Comparison of ENCODE assay signal across 23 mouse cellular contexts in genomic region chr3:7712466-7712865, GRCm38 (mm10).
"Had no signal": no experiment of that assay in that cellular context is flagged by ENCODE, and none has a peak within 500 bp of the region (broad histone marks: within the 10 kb centered on the region; RNA-seq: fewer than 3 reads in every experiment).

No protein-coding gene starts in this region.

- DNase-seq: cerebellum, adult 9-10 months; cerebellum, adult 9-11 months; cerebellum, postnatal 10 days; cerebellum, postnatal 14 days; cerebellum, postnatal 25 days; cerebellum, postnatal 36 days; embryo, embryonic 11 days; forebrain, postnatal 0 days; gastrocnemius, adult 2 months; gastrocnemius, postnatal 10 days; gastrocnemius, postnatal 14 days; gastrocnemius, postnatal 25 days; gastrocnemius, postnatal 36 days; heart, adult 18-20 months; heart, adult 2 months had no signal

- ATAC-seq: forebrain, embryonic 13.5 days; forebrain, embryonic 14.5 days; forebrain, embryonic 15.5 days; forebrain, embryonic 16.5 days; forebrain, postnatal 0 days had no signal

- H3K27me3 ChIP-seq: embryonic facial prominence, embryonic 12.5 days; embryonic facial prominence, embryonic 13.5 days; embryonic facial prominence, embryonic 15.5 days; forebrain, embryonic 12.5 days; forebrain, embryonic 13.5 days; forebrain, embryonic 15.5 days had no signal
